Mouse (Mus musculus) left cerebral cortex, postnatal 4 days (tissue): ENCODE data around the gene B630019K06Rik. TPM values are rescaled to one million over a fixed set of nuclear protein-coding genes. Genes with fewer than 3 reads are reported as not detected.
"Not testable (repeated sequence)": the region's sequence is repeated elsewhere in the genome, so short reads cannot be mapped to it uniquely, and the experiment has no call there.

Source experiments
- DNase-seq: peaks from one replicate; pipeline ENCODE4 v3.0.0-alpha.2; 2022
- intact Hi-C: fragments of 180-260 bp; cut with DNase I; formaldehyde crosslinking; loops from one replicate; pipeline ENCODE4 v1.15.1; 2025
- total RNA-seq, 2 experiments: library from RNA; stranded (reverse); gene quantifications; 2 replicates each; pipeline ENCODE4 v1.2.3; 2021

Gene B630019K06Rik
- total RNA-seq, result 10 to 100 TPM; 26.3 to 27.1 TPM

DNA sequence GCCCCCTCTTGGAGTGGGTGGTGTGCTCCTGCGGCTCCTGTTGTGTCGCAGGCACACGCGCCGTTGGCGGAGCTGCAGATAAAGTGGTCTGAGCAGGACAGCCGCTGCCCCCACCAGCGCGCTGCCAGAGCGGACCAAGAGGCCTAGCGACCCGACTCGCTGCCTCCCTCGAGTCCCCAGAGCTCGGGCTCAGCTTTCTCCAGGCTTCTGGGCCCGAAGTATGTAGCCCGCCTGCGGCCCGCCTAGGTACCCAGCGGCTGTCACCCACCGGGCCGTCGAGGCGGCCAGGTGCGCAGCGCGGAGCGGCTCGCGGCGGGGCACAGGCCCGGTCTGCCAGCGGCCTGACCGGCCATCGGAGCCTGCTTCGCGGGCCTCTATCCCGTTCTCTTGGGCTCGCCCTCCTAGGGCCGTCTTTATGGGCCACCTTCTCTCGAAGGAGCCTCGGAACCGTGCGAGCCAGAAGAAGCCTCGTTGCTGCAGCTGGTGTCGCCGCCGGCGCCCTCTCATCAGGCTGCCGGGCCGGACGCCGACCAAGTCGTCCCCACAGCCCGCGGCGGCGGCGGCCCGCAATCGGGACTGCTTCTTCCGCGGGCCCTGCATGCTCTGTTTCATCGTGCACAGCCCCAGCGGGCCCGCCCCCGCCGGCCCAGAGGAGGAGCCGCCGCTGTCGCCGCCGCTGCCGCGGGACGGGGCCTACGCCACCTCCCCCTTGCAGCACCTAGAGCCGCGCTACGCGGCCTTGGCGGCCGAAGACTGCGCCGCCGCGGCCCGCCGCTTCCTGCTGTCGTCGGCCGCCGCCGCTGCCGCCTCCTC lies at the start of gene B630019K06Rik:
TSS of gene B630019K06Rik (plus strand) at position 40 of the 813 bp plus-strand sequence.
- peak; percentile 53 for DNase-seq
- intact Hi-C loops, result no loop called here

DNA sequence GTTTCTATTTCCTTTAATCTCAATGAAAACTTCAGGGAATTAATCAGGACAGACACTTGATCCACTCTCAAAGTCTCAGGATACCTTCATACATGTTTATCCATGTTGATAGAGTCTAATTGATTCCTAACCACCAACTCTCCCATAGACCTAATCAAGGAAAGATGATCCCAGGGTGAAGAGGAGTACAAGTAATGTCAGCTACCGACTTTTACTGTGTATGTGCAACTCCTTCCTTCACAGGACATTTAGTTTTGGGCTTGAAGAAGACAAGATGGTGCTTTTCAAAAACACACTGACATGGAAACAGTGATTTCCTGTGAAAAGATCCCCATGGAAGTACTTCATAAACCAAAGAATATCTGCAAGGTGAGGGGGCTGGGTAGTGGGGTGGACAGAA lies 48.5 kb upstream of the B630019K06Rik start, which contains the start of gene Gm6592:
TSS of gene Gm6592 (plus strand) at position 301 of the 400 bp plus-strand sequence.
- intact Hi-C loops, result no loop called here

DNA sequence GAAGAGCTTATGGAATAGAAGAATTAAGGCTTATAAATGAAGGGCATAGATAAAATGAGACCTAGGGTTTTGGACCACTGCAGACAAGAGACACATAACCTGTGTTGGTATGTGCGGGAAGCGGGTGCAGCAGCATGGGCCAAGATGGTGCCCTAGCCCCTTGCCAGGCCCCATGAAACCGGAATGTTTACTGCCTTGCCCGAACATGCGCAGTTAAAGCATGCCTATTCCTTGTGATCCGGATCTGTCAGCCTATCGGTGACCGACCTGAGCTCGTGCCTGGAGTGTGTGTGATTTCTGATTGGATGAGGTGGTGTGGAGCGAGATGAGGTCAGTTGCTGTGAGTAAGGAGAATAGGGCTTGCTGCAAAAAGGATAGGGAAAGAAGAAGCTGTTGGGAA lies 39.7 kb upstream of the B630019K06Rik start:
- intact Hi-C loops, result no loop called here
- DNase-seq, result no peak

More for the DNA sequence above, 48.5 kb upstream of the B630019K06Rik start, which contains the start of gene Gm6592:
- no peak for DNase-seq

DNA sequence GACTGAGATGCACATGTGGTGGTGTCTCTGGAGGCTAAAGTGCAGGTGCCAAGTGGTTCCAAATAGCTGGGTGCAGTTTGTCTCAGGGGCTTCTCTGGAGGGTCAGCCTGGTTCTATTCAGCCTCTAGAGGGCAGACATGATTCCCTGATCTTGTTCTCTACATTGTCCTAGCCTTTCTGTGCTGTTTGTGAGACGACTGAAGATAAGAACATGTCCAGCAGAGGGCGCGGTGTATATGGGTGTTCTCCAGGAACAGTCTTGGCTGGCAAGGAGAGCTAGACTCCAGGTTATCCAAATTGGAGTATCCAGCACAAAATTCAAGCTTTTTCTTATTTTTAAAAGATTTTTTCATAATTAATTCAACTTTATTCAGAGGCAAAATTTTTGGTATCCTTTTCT lies 27.9 kb upstream of the B630019K06Rik start:
- intact Hi-C loops, result not testable (repeated sequence)
- peak; percentile 80 for DNase-seq

DNA sequence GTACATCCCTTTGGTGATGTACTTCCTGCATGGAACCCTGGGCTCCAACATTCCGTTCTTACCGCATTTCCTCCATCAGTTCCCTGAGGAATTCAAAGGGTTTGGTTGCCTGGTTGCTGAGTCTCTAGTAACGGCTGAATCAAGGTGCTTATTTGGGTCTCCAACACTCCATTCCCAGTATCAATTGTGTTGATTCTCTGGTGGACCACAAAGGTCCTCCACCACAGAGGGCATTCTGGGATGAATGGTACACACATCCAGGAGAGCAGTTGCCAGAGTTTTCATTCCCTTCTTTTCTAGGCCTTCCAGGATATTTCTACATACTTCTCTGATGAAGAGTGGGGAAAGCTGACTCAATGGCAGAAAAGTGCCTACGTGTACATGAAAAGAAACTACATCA lies 18.2 kb upstream of the B630019K06Rik start, which contains the start of gene Gm5751:
TSS of gene Gm5751 (plus strand) at position 301 of the 400 bp plus-strand sequence.
- DNase-seq, intact Hi-C loops: not testable (repeated sequence)

DNA sequence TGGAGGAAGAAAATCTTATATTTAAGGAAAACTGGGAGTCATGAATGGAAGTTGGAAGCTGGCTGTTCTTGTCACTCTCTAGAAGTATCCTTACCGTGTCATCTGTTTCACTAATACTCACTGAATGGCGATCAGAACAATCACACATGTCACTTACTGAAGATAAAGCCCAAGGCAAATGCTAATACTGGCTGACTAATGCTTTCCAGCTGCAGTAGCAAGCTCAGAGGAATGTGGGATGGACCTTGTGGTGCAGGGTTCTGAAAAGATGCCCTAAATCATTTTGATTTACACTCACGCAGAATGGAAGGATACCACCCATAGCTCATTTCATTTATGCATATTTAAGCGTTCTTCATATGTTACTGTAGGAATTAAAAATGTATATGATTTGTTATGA lies 7.8 kb upstream of the B630019K06Rik start:
- no peak for DNase-seq
- intact Hi-C loops, result no loop called here

DNA sequence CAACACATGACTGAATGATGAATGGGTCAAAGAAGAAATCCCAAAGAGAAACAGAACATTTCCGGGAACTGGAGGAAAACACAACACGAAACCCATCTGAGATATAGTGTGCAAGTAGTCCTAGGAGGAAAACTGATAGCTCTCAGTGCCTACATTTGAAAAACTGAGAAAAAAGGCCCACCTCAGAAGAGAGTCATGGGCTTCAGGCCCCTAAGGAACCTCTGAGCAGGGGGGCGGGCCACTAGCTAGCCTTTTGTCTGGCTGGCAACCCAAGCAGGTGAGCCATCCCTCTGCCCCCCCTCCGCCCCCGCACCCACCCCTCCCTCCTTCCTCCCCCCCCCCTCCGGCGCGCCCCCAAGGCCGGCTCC lies 223 bp upstream of the B630019K06Rik start:
- intact Hi-C loops, result no loop called here
- DNase-seq, result no peak

DNA sequence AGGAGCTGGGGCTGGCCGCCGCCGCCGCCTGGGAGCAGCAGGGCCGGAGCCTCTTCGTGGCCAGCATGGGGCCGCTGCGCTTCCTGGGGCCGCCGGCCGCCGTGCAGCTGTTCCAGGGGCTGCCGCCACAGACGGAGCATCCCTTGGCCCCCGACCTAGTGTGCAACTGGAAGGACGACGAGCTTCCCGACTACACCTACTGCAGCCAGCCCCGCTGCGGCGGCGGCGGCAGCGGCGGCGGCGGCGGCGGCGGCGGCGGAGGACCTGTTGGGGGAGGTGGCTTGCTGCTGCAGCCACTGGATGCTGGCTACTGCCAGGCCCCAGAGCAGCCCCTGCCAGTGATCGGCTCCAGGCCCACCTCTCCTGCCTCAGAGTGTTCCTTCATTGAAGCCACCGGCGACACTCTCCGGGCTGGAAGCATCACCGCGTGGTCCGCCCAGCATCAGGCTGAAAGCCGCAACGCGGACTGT lies 1.0 kb downstream of the B630019K06Rik start:
- DNase-seq, result peak; percentile 24
- intact Hi-C loops, result no loop called here

DNA sequence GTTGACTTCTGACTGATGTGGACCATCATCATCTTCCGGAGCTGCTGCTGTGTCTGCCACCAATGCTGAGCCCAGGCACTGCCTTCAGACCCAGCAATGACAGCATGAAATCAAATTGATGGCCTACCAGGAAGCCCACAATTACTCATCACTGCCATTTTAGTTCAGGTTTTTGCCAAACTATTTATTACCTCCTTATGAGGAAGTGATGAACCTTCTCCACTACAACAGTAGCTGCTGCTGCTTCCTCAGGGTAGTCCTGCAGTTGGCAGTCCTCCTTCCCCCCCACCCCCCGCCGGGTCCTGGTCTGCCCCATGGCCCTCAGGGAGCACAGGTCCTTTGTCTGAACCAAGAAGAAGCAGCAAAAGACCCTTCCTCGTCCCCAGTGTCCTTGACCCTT lies 8.6 kb downstream of the B630019K06Rik start:
- intact Hi-C loops, result no loop called here
- no peak for DNase-seq

DNA sequence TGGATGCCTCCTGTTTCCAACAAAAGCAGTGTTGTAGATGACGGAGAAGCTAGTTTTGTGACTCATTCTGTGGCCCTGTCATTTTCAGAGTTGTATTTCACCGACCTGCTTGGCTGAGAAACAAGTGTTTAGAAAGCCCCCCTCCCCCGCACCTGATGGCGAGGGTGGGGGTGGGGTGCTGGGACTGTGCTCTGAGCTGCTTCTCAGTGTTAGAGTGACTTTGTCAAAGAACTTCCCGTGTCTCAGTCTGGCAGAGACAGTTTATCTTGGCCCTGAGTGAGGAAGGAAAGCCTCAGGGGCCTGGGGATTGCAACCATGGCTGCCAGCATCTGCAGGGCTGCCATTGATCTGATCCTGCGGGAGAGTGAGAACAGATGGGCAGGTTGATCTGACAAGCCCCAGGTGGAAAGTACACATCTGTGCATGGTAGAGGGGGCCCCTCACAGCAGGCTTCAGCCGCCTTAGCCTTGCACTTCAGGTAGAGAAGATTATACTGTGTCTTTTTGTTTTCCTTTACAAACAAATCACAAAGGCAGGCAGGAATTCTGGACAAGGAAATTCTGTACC lies 9.8 kb downstream of the B630019K06Rik start:
- intact Hi-C loops, result no loop called here
- no peak for DNase-seq

DNA sequence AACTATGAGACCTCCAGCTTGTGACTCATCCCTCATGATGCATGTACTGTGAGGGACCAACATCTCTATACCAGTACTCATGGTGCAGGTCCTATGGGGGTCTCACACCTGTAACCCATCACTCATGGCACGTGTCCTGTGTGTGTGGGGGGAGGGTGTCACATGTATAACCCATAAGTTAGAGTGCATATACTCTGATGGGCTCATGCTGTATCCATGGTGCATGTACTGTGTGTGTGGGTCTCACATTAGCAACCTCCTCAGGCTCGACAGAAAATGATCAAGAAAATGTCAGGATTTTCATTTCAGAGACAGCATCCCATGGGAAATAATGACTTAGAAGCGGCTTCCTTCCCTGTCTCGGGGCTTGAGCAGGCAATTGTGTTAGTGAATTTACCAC lies 28.9 kb downstream of the B630019K06Rik start:
- no peak for DNase-seq
- intact Hi-C loops, result no loop called here

DNA sequence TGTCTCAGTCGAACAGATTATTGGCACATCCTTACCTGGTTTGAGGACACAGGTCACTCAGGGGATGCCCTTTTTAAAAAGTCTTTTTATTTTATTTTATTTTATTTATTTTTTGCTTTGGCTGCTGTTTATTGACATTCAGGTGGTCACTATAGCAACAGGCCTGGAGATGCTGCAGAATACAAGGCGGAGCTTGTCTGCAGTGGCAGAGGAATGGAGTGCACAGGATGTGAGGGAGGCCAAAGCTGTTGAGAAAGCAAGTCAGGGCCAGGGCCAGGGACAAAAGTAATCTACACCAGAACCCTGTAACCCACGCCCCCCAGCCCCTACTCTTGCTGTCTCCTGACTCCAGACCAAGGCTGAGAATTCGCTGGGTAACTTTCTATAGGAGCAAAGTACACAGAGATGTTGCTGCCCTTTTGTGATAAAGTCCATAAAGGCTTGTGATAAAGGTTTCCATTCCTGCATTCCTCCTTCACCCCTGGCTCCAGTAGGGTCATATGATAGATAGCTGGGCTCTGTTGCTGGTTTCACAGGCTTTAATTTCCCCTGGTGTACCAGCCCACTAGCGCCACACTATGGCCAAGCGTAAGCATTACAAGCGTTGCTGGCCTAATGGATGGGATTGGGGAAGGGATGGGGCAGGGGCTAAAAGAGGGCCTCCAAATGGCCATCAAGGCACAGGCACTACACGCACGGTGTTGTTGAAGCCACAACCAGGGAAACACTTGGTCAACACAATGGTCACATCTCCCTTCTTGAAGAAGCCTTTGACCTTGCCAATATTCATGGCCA lies 29.8 kb downstream of the B630019K06Rik start:
- intact Hi-C loops, result no loop called here
- DNase-seq, result peak; percentile 13

DNA sequence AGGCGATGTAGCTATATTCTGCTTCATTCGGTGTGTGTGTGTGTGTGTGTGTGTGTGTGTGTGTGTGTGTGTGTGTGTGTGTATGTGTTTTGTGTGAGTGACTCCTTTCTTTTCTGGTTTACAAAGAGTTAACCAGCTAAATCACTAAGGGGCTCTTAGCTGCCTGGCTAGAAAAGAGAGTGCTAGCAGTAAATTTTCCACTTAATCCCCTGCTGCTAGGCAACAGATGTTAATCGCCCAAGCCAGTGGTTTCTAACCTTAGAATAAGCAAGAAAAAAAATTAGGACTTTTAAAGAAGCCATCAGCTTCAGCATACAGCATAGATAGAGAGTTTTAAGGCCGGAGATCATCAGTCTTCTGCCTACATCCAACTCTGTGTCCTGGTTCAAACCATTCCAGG lies 35.1 kb downstream of the B630019K06Rik start:
- intact Hi-C loops, result no loop called here
- no peak for DNase-seq

DNA sequence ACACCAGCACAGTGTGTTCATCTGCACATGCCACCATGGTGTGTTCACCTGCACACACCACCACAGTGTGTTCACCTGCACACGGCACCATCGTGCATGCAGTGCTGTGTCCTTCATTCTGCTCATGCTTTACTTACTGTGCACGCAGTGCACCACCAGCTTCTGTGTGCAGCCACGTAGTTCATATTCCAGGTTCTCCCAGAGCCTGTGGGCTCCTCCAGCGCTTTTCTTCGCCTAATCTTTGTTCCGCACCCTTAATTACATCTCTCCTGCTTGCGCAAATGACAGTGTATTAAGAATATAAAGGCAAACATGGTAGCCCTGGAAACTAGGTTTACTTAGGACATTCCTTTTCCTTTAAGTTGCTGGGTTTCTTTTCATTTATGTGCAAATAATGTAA lies 51.9 kb downstream of the B630019K06Rik start:
- DNase-seq, result no peak
- intact Hi-C loops, result no loop called here

Other genes starting within 250 kb of the B630019K06Rik start
- not detected for gene Ssxb8, start 201.5 kb upstream of the B630019K06Rik start, total RNA-seq
- not detected for gene Ssx9, start 143.9 kb upstream of the B630019K06Rik start, total RNA-seq
- not detected for gene Ssxb5, start 88.7 kb upstream of the B630019K06Rik start, total RNA-seq
- gene Gm6592, start 48.4 kb upstream of the B630019K06Rik start, total RNA-seq, result not detected
- not detected for gene Gm5751, start 18.1 kb upstream of the B630019K06Rik start, total RNA-seq
- not detected for gene Fthl17b, start 70.6 kb downstream of the B630019K06Rik start, total RNA-seq
- not detected for gene Fthl17c, start 84.2 kb downstream of the B630019K06Rik start, total RNA-seq
- not detected for gene Fthl17d, start 94.4 kb downstream of the B630019K06Rik start, total RNA-seq
- gene Fthl17e, start 141.1 kb downstream of the B630019K06Rik start, total RNA-seq, result not detected
- not detected for gene Fthl17f, start 170.6 kb downstream of the B630019K06Rik start, total RNA-seq
- not detected for gene 4930402K13Rik, start 212.2 kb downstream of the B630019K06Rik start, total RNA-seq